Mouse (Mus musculus) midbrain, postnatal 0 days (tissue): Measurements from ENCODE around the gene Ttc30a1. TPM values are rescaled to one million over a fixed set of nuclear protein-coding genes. Genes with fewer than 3 reads are reported as not detected.
A peak's percentile ranks its signal among the peaks of the same experiment; 100 is the strongest.

Experiments used
- ATAC-seq: fragments of 200-750 bp; cut with Nextera tagmentation; 2 replicates; pipeline ENCODE4 v1.8.0; 2017; ENCODE audit warnings: moderate number of reproducible peaks, mild to moderate bottlenecking, moderate TSS enrichment, moderate library complexity; ENCODE audit not compliant: low FRiP score
- DNase-seq: peaks from one replicate; pipeline ENCODE4 v3.0.0-alpha.2; 2015; ENCODE audit warnings: low spot score
- H3K27ac ChIP-seq: fragments of 300-500 bp; sonication (generic); 2 replicates; pipeline ENCODE4 v1.5.1; 2014; ENCODE audit warnings: low read depth, mild to moderate bottlenecking, low read length, mixed read lengths
- H3K27me3 ChIP-seq: fragments of 300-500 bp; sonication (generic); 2 replicates; pipeline ENCODE4 v1.6.1; 2014; ENCODE audit warnings: low read length, control low read depth, mixed read lengths; ENCODE audit not compliant: insufficient read depth
- H3K36me3 ChIP-seq: fragments of 300-500 bp; sonication (generic); 2 replicates; pipeline ENCODE4 v1.6.1; 2014; ENCODE audit warnings: low read length, control low read depth, mixed read lengths; ENCODE audit not compliant: insufficient read depth
- H3K4me1 ChIP-seq: fragments of 300-500 bp; sonication (generic); 2 replicates; pipeline ENCODE4 v1.6.1; 2014; ENCODE audit warnings: mild to moderate bottlenecking, control low read depth, antibody characterized with exemption, low read length, mixed read lengths; ENCODE audit not compliant: insufficient read depth
- H3K4me2 ChIP-seq: fragments of 300-500 bp; sonication (generic); 2 replicates; pipeline ENCODE4 v1.6.1; 2014; ENCODE audit warnings: low read depth, mild to moderate bottlenecking, low read length, mixed read lengths; ENCODE audit not compliant: poor library complexity, severe bottlenecking
- H3K4me3 ChIP-seq: fragments of 300-500 bp; sonication (generic); 2 replicates; pipeline ENCODE4 v1.5.1; 2014; ENCODE audit warnings: low read depth, mild to moderate bottlenecking, low read length, moderate library complexity
- H3K9ac ChIP-seq: fragments of 300-500 bp; sonication (generic); replicated peaks from 2 replicates; pipeline ENCODE4 v1.6.1; 2014; ENCODE audit warnings: mild to moderate bottlenecking, low read length, moderate library complexity, mixed read lengths; ENCODE audit not compliant: poor library complexity, severe bottlenecking
- H3K9me3 ChIP-seq: fragments of 300-500 bp; sonication (generic); 2 replicates; pipeline ENCODE4 v1.6.1; 2016; ENCODE audit warnings: low read length, control low read depth
- CTCF ChIP-seq: IDR thresholded peaks from 2 replicates; pipeline ENCODE4 v1.5.1; 2016; ENCODE audit warnings: antibody characterized with exemption, mild to moderate bottlenecking
- WGBS: fragments of 180-500 bp; shearing (Covaris S2); extraction: QIAGEN DNeasy Blood & Tissue Kit; methylation state at CpG from one replicate; pipeline ENCODE4 v1.1.7; 2014; 5-methylcytosine and 5-hydroxymethylcytosine counted together
- polyA plus RNA-seq: library from polyadenylated mRNA; unstranded; fragments of >200 nt; fragmentation: Nextera tagmentation; extraction: Ambion mirVana; gene quantifications from 2 replicates; pipeline ENCODE4 v1.2.1, GENCODE M21; 2015
- total RNA-seq: library from RNA; depleted of rRNA; stranded (reverse); fragments of >200 nt; gene quantifications from 2 replicates; pipeline ENCODE4 v1.2.3, GENCODE M21; 2014

Gene Ttc30a1
- total and polyA plus RNA-seq, 2 experiments from 2014 or later: 5.2 to 12.7 TPM

DNA sequence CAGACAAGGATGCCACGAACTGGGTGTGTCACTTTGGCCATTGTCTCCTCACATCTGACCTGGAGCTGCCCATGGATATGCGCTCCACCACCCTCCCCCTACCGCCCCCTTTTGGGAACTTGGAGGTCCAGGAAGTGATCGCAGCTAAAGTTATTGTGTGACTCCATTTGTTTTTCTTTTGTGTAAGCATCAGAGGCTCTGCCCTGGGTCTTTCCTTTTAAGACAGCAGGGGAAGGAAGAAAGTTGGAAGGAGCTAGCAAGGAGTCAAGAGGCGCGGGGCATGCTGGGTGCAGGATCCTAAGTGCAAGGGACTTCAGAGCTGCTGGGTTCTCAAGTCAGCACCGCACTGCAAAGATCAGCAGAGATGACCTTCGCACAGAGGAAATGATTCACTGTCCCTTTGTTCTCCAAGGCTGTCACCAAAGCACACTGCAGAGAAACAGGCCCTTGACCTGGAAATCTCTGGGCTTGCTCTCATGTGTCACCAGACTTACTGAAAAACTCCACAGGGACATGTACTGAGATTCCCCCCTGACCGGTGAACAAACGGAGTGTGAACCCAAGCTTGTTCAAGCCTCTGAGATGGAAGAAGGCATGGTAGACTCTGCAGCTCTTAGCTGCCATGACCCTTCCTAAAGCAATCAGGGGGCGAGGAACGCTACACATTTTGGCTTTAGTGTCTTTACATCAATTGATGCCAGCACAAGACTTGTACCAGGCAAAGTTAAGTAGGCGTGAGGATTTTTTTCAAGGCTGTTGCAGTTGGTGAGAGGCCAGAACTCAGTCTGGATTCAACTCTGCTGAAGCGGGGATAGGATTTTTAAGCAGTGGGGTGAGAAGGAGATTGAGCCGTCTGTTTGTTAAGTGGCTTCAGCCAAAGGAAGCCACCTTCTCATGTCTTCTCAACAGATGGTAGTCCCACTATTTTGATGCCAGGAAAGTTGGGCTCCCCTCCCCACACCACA, 21.1 kb downstream of the Ttc30a1 start:
- Histone ChIP-seq H3K4me3 (no peak overlapping the region), H3K4me2 (no peak overlapping the region), H3K27ac (no peak overlapping the region), H3K9me3 (no peaks in the 10 kb centered on the region), H3K9ac (no peak overlapping the region), H3K27me3 (no peaks in the 10 kb centered on the region), H3K4me1 (no peaks in the 10 kb centered on the region; the same call in 1 of the 2 replicates), H3K36me3 (no peaks in the 10 kb centered on the region)
- DNase-seq: peak; percentile 36
- 52% methylated on average over 15 of the region's 15 CpGs for WGBS
- no peak for ATAC-seq
- TF ChIP-seq CTCF: no peak; the same call in 1 of the 2 replicates

DNA sequence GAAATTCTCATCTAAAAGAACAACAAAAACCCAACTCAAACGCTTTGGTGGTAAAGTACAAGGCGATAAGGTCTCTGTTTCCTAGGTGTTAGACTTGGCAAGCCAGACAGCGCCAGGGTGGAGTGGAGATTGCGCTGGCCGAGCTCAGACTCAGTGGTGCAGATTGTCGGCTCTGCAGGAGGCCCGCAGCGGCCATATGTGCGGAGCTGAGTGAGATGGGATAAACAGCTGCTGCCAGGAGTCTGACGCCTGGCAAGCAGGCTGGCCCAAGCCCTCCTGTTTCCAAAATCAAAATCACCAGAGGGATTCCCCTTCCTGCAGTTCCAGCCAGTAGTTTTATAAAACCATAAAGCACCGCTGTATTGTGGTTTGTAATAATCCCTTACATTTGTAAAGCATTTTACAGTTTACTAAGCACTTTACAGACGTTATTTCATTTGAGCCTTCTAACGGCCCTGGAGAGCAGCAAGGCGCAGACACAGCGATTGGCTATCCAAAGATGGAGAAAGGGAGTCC, 21.9 kb downstream of the Ttc30a1 start:
- Histone ChIP-seq H3K9ac (no peak overlapping the region), H3K9me3 (no peaks in the 10 kb centered on the region), H3K4me1 (no peaks in the 10 kb centered on the region; the same call in 1 of the 2 replicates), H3K4me3 (no peak overlapping the region), H3K4me2 (peak overlapping the region; percentile 32), H3K27me3 (no peaks in the 10 kb centered on the region), H3K36me3 (no peaks in the 10 kb centered on the region), H3K27ac (no peak overlapping the region)
- 11% methylated on average over 15 of the region's 15 CpGs for WGBS
- DNase-seq (peak; percentile 74), ATAC-seq (no peak)
- TF ChIP-seq CTCF: no peak

DNA sequence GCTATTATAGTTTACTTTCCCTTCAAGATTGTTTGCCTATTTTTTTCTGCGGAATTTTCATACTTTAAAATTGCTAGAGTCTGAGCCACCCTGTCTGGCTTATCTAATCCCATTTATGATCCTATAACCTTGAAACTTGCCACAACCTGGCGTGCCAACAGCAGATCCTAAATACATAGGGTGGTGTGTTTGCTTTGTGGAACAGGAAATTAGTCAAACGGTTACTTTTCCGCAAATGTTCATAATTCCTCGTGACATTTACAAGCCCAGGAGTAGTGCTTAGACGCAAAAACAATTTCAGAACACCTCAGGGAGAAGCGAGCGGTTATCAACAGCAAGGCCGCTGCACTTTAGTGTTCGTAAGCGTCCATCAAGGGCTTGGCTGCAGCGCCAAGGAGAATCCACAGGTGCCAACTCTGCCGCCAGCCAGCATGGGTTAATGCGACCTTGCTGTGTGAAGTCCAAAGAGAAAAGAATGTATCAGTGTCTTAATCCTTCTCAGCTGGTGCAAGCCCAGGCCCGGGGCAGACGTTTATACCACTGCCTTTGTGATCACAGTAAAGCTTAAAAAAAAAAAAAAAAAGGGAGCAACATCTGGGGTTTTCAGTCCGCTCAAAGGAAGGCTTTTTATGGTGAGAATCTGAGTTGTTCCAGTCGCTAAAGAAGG, 22.5 kb downstream of the Ttc30a1 start:
- 29% methylated on average over 18 of the region's 18 CpGs for WGBS
- DNase-seq (peak; percentile 44), ATAC-seq (no peak)
- Histone ChIP-seq H3K4me2 (peak overlapping the region; percentile 32), H3K36me3 (no peaks in the 10 kb centered on the region), H3K9ac (no peak overlapping the region), H3K9me3 (no peaks in the 10 kb centered on the region), H3K4me1 (no peaks in the 10 kb centered on the region), H3K4me3 (no peak overlapping the region), H3K27ac (no peak overlapping the region), H3K27me3 (no peaks in the 10 kb centered on the region)
- no peak for TF ChIP-seq CTCF

DNA sequence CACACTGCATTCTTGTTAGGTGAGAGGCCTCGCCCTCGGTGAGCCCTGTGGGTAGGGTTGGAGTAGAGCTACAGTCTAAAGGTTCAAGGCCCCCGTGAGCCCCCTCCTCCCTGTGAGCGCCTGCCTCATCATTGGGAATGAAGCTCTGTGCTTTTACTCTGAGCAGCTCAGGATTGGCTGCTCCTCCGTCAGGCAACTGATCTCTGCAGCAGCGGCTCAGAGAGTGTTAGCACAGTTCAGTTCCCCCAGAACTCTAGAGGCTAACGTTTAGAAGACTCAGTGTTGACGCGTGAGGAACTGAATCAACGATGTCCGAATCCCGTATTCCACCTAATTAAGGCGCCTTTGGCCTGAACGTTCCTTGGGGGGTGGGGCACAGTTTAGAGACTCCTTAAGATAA, 26.1 kb downstream of the Ttc30a1 start:
- Histone ChIP-seq H3K27ac (no peak overlapping the region), H3K9me3 (no peaks in the 10 kb centered on the region), H3K9ac (no peak overlapping the region), H3K36me3 (no peaks in the 10 kb centered on the region), H3K4me3 (no peak overlapping the region), H3K27me3 (no peaks in the 10 kb centered on the region), H3K4me2 (no peak overlapping the region), H3K4me1 (no peaks in the 10 kb centered on the region)
- no peak for TF ChIP-seq CTCF
- WGBS: 51% methylated on average over 14 of the region's 14 CpGs
- no peak for DNase-seq
- ATAC-seq: no peak

GRCm38 (mm10) chr2:75953320-75953719, 28.4 kb downstream of the Ttc30a1 start:
- no peak for TF ChIP-seq CTCF
- Histone ChIP-seq H3K36me3 (no peaks in the 10 kb centered on the region), H3K27me3 (no peaks in the 10 kb centered on the region), H3K4me3 (no peak overlapping the region), H3K9ac (no peak overlapping the region), H3K4me2 (no peak overlapping the region), H3K4me1 (no peaks in the 10 kb centered on the region), H3K27ac (no peak overlapping the region), H3K9me3 (no peaks in the 10 kb centered on the region)
- ATAC-seq (no peak), DNase-seq (peak; percentile 17)
- WGBS: 94% methylated on average over 5 of the region's 5 CpGs

DNA sequence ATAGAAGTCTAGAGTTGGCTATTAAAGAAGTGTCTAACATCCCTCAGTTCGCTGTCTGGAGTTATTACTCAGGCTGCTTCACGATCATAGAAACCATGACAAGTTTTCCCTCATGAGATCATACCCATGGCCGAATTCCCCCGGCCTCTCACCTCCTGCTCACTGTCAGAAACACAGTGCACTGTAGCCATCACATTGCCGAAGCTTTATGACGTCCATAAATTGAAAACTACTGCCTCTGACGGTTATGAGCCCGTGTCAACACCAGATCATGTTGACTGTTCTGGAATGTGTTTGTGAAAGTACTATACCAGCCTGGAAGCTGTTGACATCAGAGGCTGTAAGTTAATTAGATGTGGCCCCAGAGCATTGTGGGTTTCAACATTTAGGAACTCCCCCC, 31.1 kb downstream of the Ttc30a1 start:
- Histone ChIP-seq H3K27ac (no peak overlapping the region), H3K4me2 (no peak overlapping the region), H3K36me3 (no peaks in the 10 kb centered on the region), H3K4me3 (no peak overlapping the region), H3K9me3 (no peaks in the 10 kb centered on the region), H3K4me1 (no peaks in the 10 kb centered on the region), H3K9ac (no peak overlapping the region), H3K27me3 (no peaks in the 10 kb centered on the region)
- TF ChIP-seq CTCF: no peak
- WGBS: 91% methylated on average over 8 of the region's 8 CpGs
- ATAC-seq (no peak), DNase-seq (no peak)
